ENCODE assay signal across 24 mouse cellular contexts in the genomic region with DNA sequence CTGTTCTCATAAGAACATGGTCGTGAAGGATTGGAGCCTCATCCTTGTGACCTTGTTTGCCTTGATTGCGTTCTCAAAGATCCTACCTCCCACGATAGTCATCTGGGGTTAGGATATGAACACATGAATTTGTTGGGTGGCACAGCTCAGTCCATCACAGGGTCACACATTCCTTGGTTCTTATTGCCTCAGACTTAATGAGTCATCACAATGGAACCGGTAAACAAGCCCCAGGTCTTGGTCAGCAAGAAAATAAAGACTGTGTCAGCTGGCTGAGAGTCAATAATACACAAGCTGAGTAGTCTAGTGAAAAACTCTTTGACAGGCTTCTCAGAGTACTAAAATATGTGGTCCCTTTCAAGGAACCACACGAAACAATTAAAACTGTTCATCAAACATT. TPM values are rescaled to one million over a fixed set of nuclear protein-coding genes. Genes with fewer than 3 reads are reported as not detected.
DNase-seq lines count a peak whose midpoint lies in the region; TF ChIP-seq lines count a peak whose summit lies in the region.
"Had no signal": no experiment of that assay in that cellular context is flagged by ENCODE, and none has a peak within 500 bp of the region (broad histone marks: within the 10 kb centered on the region; RNA-seq: fewer than 3 reads in every experiment).

No protein-coding gene starts in this region.

- peak; percentile 15 for DNase-seq in kidney, adult 9 months
- DNase-seq in kidney, postnatal 10 days: no peak
- DNase-seq in testis, postnatal 14 days (ENCODE audit: low spot score): no peak
- peak; percentile 52 for DNase-seq in fibroblast of lung, adult 2 months (ENCODE audit: low read depth)
- no peak for DNase-seq in thymus, postnatal 14 days
- DNase-seq in ovary, adult 18-20 months (ENCODE audit: low spot score): no peak
- DNase-seq: adrenal gland, postnatal 25 days; cerebellum, adult 18-20 months; cerebellum, postnatal 10 days; gastrocnemius, adult 2 months; heart, adult 2 months; heart, postnatal 4 days; kidney, postnatal 4 days; lung, embryonic 14.5 days; lung, postnatal 36 days had no signal

- no peaks in the 10 kb centered on the region for H3K4me1 ChIP-seq in testis, adult 2 months (ENCODE audit: control insufficient read depth, insufficient read depth, low read length)
- H3K4me1 ChIP-seq: hindbrain, embryonic 13.5 days; limb, embryonic 10.5 days; limb, embryonic 15.5 days; neural tube, embryonic 13.5 days had no signal

- TF ChIP-seq POLR2A in testis, adult 2 months (IDR thresholded peaks at IDR 0.05; ENCODE audit: control insufficient read depth, low read depth, low read length): no peak

- H3K27me3 ChIP-seq in testis, adult 2 months (ENCODE audit: control insufficient read depth, insufficient read depth, low read length): no peaks in the 10 kb centered on the region
- H3K27me3 ChIP-seq: embryonic facial prominence, embryonic 13.5 days; heart, embryonic 12.5 days; hindbrain, embryonic 13.5 days; limb, embryonic 15.5 days; liver, embryonic 15.5 days; neural tube, embryonic 13.5 days had no signal

- H3K4me3 ChIP-seq in testis, adult 2 months (ENCODE audit: control insufficient read depth, low read depth, low read length): no peak overlapping the region
- H3K4me3 ChIP-seq: embryonic facial prominence, embryonic 13.5 days; gastrocnemius, adult 2 months; heart, adult 2 months; heart, embryonic 12.5 days; hindbrain, embryonic 13.5 days; limb, embryonic 10.5 days; limb, embryonic 15.5 days; liver, embryonic 15.5 days; neural tube, embryonic 13.5 days had no signal

- no peak for TF ChIP-seq CTCF in testis, adult 2 months (IDR thresholded peaks at IDR 0.05; ENCODE audit: control insufficient read depth, insufficient read depth, insufficient replicate concordance, low read depth, low read length)

- H3K36me3 ChIP-seq in testis, adult 2 months (ENCODE audit: control insufficient read depth, insufficient read depth, low read length): no peaks in the 10 kb centered on the region
- H3K36me3 ChIP-seq: embryonic facial prominence, embryonic 13.5 days; G1E; heart, embryonic 12.5 days; hindbrain, embryonic 13.5 days; limb, embryonic 10.5 days; limb, embryonic 15.5 days; liver, embryonic 15.5 days; neural tube, embryonic 13.5 days had no signal

- 0 out of 2 replicates have a peak overlapping the region, but pooled peaks have one; percentile 53 for H3K27ac ChIP-seq in testis, adult 2 months (ENCODE audit: control insufficient read depth, insufficient read depth, low read depth, low read length)
- H3K27ac ChIP-seq: embryonic facial prominence, embryonic 13.5 days; gastrocnemius, adult 2 months; heart, adult 2 months; hindbrain, embryonic 13.5 days; limb, embryonic 10.5 days; limb, embryonic 15.5 days; liver, embryonic 15.5 days; neural tube, embryonic 13.5 days had no signal

RNA-seq across cellular contexts. Expression of a gene that starts 29.4 kb away (rescaled TPM):
- 322 and 441 TPM in 2 replicates for polyA plus RNA-seq in testis, adult 2 months (2012; rRNA removed)

Comparison
In these comparisons a context has a peak if more than half of its experiments do, and no peak if none do; other contexts are left out.
1. DNase-seq: peak in kidney, adult 9 months (single experiment) and fibroblast of lung, adult 2 months (single experiment); none in kidney, postnatal 10 days (single experiment), testis, postnatal 14 days (single experiment), thymus, postnatal 14 days (single experiment) and ovary, adult 18-20 months (single experiment).